Mouse (Mus musculus) myocyte (in vitro differentiated cells): ENCODE results near the gene Stard7.

Experiments
- MAX ChIP-seq: IDR thresholded peaks from one replicate; pipeline ENCODE4 v1.6.1; 2011; ENCODE audit warnings: low read depth, mild to moderate bottlenecking, control low read depth
- MYOD1 ChIP-seq, 3 experiments: IDR thresholded peaks; one replicate each; pipeline ENCODE4 v1.6.1; 2011; ENCODE audit warnings: control low read depth in 2 of 3, low read depth in 2 of 3, mild to moderate bottlenecking in 2 of 3, moderate library complexity in 1 of 3; ENCODE audit not compliant: insufficient read length in 2 of 3, control insufficient read depth in 1 of 3
- MYOG ChIP-seq, 3 experiments: IDR thresholded peaks; one replicate each; pipeline ENCODE4 v1.6.1; 2011; ENCODE audit warnings: control low read depth in 2 of 3, low read depth in 2 of 3, mild to moderate bottlenecking in 2 of 3; ENCODE audit not compliant: insufficient read length in 2 of 3, control insufficient read depth in 1 of 3, insufficient read depth in 1 of 3
- POLR2A ChIP-seq: IDR thresholded peaks from one replicate; pipeline ENCODE4 v1.6.1; 2011; ENCODE audit warnings: low read depth, mild to moderate bottlenecking, control low read depth, moderate library complexity; ENCODE audit not compliant: insufficient read length
- TCF12 ChIP-seq: IDR thresholded peaks from one replicate; pipeline ENCODE4 v1.6.1; 2011; ENCODE audit warnings: mild to moderate bottlenecking, control low read depth; ENCODE audit not compliant: poor library complexity, insufficient read depth, severe bottlenecking
- USF1 ChIP-seq: IDR thresholded peaks from one replicate; pipeline ENCODE4 v1.6.1; 2011; ENCODE audit warnings: low read depth, mild to moderate bottlenecking, control low read depth, moderate library complexity

- TF ChIP-seq MYOD1 (IDR thresholded peaks at IDR 0.05; ENCODE audit: control insufficient read depth in 1 of 3, insufficient read length in 2 of 3, low read depth in 2 of 3) (no peak), POLR2A (no peak), MYOG (IDR thresholded peaks at IDR 0.05; ENCODE audit: control insufficient read depth in 1 of 3, insufficient read depth in 1 of 3, insufficient read length in 2 of 3, low read depth in 2 of 3) (no peak), TCF12 (no peak), USF1 (no peak), MAX (no peak)
These were observed 65.1 kb downstream of the Stard7 start for GRCm38 (mm10) chr2:127335078-127335541.
